Mouse (Mus musculus) liver, embryonic 14.5 days (tissue): Measurements from ENCODE around the gene Itih5. TPM values are rescaled to one million over a fixed set of nuclear protein-coding genes. Genes with fewer than 3 reads are reported as not detected.
A peak's percentile ranks its signal among the peaks of the same experiment; 100 is the strongest.

Experiments
- ATAC-seq: fragments of 200-750 bp; cut with Nextera tagmentation; 2 replicates; pipeline ENCODE4 v1.8.0; 2017; ENCODE audit warnings: moderate number of reproducible peaks, mild to moderate bottlenecking, moderate library complexity; ENCODE audit not compliant: insufficient read depth
- DNase-seq, 3 experiments: peaks; one replicate each; pipeline ENCODE4 v3.0.0-alpha.2; 2012 to 2013; ENCODE audit warnings: low read depth in 3 of 3, low spot score in 3 of 3
- H3K27ac ChIP-seq: fragments of 300-500 bp; sonication (generic); 2 replicates; pipeline ENCODE4 v1.5.1; 2014; ENCODE audit warnings: moderate library complexity, mild to moderate bottlenecking, control low read depth, inconsistent platforms
- H3K27me3 ChIP-seq: fragments of 300-500 bp; sonication (generic); 2 replicates; pipeline ENCODE4 v1.6.1; 2014; ENCODE audit warnings: mild to moderate bottlenecking, low read length, moderate library complexity; ENCODE audit not compliant: control insufficient read depth, insufficient read depth
- H3K36me3 ChIP-seq: fragments of 300-500 bp; sonication (generic); replicated peaks from 2 replicates; pipeline ENCODE4 v1.6.1; 2014; ENCODE audit warnings: low read depth; ENCODE audit not compliant: control insufficient read depth, insufficient read depth
- H3K4me1 ChIP-seq, 2 experiments: fragments of 200-500 bp in 1 of 2; fragments of 300-500 bp in 1 of 2; sonication (generic) in 1 of 2; replicated peaks; 2 replicates each; pipeline ENCODE4 v1.6.1; 2012 to 2014; ENCODE audit warnings: antibody characterized with exemption in 1 of 2, inconsistent platforms in 1 of 2, low read length in 1 of 2; ENCODE audit not compliant: control insufficient read depth in 2 of 2, insufficient read depth in 2 of 2
- H3K4me2 ChIP-seq: fragments of 300-500 bp; sonication (generic); 2 replicates; pipeline ENCODE4 v1.6.1; 2014; ENCODE audit warnings: low read depth, mild to moderate bottlenecking, control low read depth, moderate library complexity
- H3K4me3 ChIP-seq, 2 experiments: fragments of 200-500 bp in 1 of 2; fragments of 300-500 bp in 1 of 2; sonication (generic) in 1 of 2; 2 replicates each; pipeline ENCODE4 v1.5.1; 2012 to 2014; ENCODE audit warnings: low read depth in 2 of 2, low read length in 2 of 2, mild to moderate bottlenecking in 2 of 2, control low read depth in 1 of 2, inconsistent platforms in 1 of 2, moderate library complexity in 1 of 2; ENCODE audit not compliant: insufficient read depth in 1 of 2
- H3K9ac ChIP-seq: fragments of 300-500 bp; sonication (generic); replicated peaks from 2 replicates; pipeline ENCODE4 v1.6.1; 2014; ENCODE audit warnings: mild to moderate bottlenecking, control low read depth, moderate library complexity
- H3K9me3 ChIP-seq: fragments of 300-500 bp; sonication (generic); 2 replicates; pipeline ENCODE4 v1.6.1; 2016; ENCODE audit warnings: low read length, mixed read lengths; ENCODE audit not compliant: control insufficient read depth
- CTCF ChIP-seq: IDR thresholded peaks from 2 replicates; pipeline ENCODE4 v1.5.1; 2016; ENCODE audit warnings: antibody characterized with exemption, low read depth, control low read depth
- EP300 ChIP-seq: IDR thresholded peaks from 2 replicates; pipeline ENCODE4 v1.6.1; 2016; ENCODE audit warnings: antibody characterized with exemption, low read depth
- WGBS: fragments of 180-500 bp; shearing (Covaris S2); extraction: QIAGEN DNeasy Blood & Tissue Kit; methylation state at CpG from one replicate; pipeline ENCODE4 v1.1.7; 2014; ENCODE audit not compliant: insufficient replicate concordance; 5-methylcytosine and 5-hydroxymethylcytosine counted together
- polyA plus RNA-seq, 2 experiments: library from polyadenylated mRNA; depleted of rRNA in 1 of 2; stranded (reverse) in 1 of 2; unstranded in 1 of 2; fragments of >200 nt; fragmentation: Nextera tagmentation in 1 of 2; extraction: Ambion mirVana in 1 of 2; gene quantifications; 2 replicates each; pipeline versions ENCODE4 v1.2.1 to v1.2.3; 2012 to 2014

Itih5 gene
- polyA plus RNA-seq, 2 experiments: 2.0 to 2.5 TPM

DNA sequence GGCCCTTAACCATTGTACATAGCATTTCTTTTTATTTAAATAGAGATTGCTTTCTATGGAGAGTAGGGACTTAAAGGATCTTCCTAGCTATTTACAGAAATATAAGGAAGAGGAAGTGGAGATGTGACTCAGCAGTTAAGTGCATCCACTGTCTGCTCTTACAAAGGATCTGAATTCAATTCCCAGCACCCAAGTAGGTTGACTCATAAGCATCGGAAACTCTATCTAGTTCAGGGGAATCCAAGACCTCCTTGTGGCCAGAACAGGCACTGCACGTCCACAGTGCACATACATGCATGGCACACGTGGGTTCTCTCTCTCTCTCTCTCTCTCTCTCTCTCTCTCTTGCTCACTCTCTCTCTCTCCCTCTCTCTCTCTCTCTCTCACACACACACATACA, 41.8 kb downstream of the Itih5 start:
- no peaks in the 10 kb centered on the region for H3K9me3 ChIP-seq
- DNase-seq: no peak

DNA sequence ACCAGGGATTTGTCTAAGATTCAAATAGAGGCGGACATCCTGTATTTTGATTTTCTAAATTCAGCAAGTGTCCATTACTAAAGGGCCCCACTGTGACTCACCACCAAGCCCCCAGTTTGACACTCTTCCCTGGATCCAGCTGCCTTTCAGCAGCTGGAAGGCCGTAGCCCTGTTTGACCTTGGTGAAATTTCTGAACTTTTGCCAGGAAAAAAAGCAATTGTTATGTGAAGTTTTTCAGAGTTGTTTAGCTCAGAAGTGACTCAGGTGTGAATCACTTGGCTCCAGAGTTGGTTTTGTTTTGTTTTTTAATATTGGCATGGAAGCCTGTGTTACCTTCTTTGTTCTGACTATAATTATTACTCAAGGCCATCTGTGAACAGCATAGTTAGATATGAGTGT, 46.0 kb downstream of the Itih5 start:
- ATAC-seq: no peak
- TF ChIP-seq CTCF (no peak), EP300 (no peak)
- Histone ChIP-seq H3K4me3 (no peak overlapping the region), H3K9me3 (no peaks in the 10 kb centered on the region), H3K4me2 (no peak overlapping the region), H3K9ac (no peak overlapping the region), H3K4me1 (no peaks in the 10 kb centered on the region), H3K27ac (no peak overlapping the region), H3K36me3 (no peaks in the 10 kb centered on the region), H3K27me3 (no peaks in the 10 kb centered on the region)
- WGBS: 62% methylated on average over 2 of the region's 2 CpGs
- no peak for DNase-seq

More for the DNA sequence above, 41.8 kb downstream of the Itih5 start:
- H3K27me3 ChIP-seq: no peaks in the 10 kb centered on the region
- H3K27ac ChIP-seq: no peak overlapping the region
- TF ChIP-seq EP300 (no peak), CTCF (peak; percentile 48)
- 55% methylated on average over 3 of the region's 3 CpGs for WGBS
- H3K4me3 ChIP-seq: no peak overlapping the region
- H3K9ac ChIP-seq: no peak overlapping the region
- H3K36me3 ChIP-seq: no peaks in the 10 kb centered on the region
- H3K4me2 ChIP-seq: no peak overlapping the region
- no peaks in the 10 kb centered on the region for H3K4me1 ChIP-seq
- ATAC-seq: no peak

DNA sequence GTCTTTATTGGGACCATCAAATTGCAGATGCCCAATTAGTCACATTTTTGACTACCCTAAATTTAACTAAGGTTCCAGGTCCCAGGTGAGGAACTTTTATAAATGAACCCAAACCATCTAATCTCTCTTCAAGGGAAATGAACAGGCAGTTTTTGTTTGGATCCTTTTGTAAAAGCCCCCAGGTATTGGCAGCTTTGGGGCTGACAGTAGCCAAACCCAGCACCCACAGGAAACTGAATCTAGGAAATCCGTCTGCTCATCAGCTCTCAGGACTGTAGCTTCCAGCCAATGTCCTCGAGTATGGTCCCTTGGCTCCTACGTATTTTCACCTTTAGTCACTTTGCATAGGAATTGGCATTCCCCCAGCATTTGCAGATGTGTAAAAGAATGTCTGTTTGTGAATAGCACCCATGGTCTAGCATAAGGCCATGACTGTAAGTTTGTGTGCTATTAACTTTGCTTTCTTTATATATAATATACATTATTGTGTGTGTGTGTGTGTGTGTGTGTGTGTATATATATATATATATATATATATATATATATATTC, 47.4 kb downstream of the Itih5 start:
- Histone ChIP-seq H3K36me3 (no peaks in the 10 kb centered on the region), H3K9me3 (no peaks in the 10 kb centered on the region), H3K27me3 (no peaks in the 10 kb centered on the region), H3K27ac (no peak overlapping the region), H3K4me3 (no peak overlapping the region), H3K4me1 (no peaks in the 10 kb centered on the region), H3K9ac (no peak overlapping the region), H3K4me2 (no peak overlapping the region)
- ATAC-seq: no peak
- no peak for DNase-seq
- WGBS: 48% methylated on average over 3 of the region's 3 CpGs
- TF ChIP-seq EP300 (no peak), CTCF (no peak)

DNA sequence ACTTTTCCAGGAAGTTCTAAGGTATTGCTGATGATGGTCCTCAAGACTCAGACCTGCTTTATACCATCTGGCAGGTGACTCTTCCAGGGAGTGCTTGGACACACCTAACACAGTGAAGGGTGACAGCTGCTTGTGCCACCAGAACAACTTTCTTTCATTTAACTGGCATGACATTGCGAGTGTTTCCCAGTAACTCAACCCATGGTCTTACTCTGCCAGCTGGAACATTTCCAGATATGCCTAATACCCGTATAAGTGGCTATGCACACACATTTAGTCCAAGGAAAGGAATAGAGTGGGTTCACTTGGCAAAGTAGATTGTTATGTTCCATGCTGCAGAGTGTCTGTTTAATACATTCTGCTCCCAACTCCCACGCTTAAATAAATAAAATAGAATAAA, 50.9 kb downstream of the Itih5 start:
- no peak for TF ChIP-seq EP300
- TF ChIP-seq CTCF: no peak
- no peak for DNase-seq
- H3K4me2 ChIP-seq: no peak overlapping the region

DNA sequence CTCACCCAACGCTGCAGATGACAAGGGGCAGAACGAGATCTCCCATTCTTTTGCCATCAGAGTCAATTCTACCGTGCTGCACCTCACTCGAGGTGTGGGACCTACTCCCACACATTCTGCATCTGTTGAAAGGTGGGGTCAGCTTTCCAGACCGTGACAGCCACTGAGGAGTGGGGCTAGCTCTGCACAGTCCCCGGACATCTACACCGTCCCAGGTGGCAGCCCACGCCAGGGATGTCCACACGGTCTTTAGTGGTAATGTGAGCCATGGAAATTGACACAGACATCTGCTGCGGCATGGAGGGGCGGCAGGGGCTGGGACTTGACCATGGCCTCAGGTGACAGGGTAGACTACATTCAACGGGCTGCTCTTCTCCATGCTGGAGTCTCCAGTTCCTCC, 60.1 kb downstream of the Itih5 start:
- Histone ChIP-seq H3K4me1 (no peaks in the 10 kb centered on the region), H3K9me3 (no peaks in the 10 kb centered on the region), H3K4me3 (no peak overlapping the region), H3K27me3 (no peaks in the 10 kb centered on the region), H3K36me3 (no peaks in the 10 kb centered on the region), H3K27ac (no peak overlapping the region), H3K9ac (no peak overlapping the region), H3K4me2 (no peak overlapping the region)
- DNase-seq (no peak), ATAC-seq (no peak)
- TF ChIP-seq EP300 (no peak), CTCF (no peak)
- 70% methylated on average over 12 of the region's 12 CpGs for WGBS

More for the DNA sequence above, 50.9 kb downstream of the Itih5 start:
- H3K36me3 ChIP-seq: no peaks in the 10 kb centered on the region
- H3K27me3 ChIP-seq: no peaks in the 10 kb centered on the region
- H3K9ac ChIP-seq: no peak overlapping the region
- H3K4me3 ChIP-seq: no peak overlapping the region
- no peak for ATAC-seq
- 61% methylated on average over 3 of the region's 3 CpGs for WGBS
- H3K9me3 ChIP-seq: no peaks in the 10 kb centered on the region
- H3K27ac ChIP-seq: no peak overlapping the region
- no peaks in the 10 kb centered on the region for H3K4me1 ChIP-seq
